Comparison of ENCODE assay signal across 19 mouse cellular contexts in the genomic region with DNA sequence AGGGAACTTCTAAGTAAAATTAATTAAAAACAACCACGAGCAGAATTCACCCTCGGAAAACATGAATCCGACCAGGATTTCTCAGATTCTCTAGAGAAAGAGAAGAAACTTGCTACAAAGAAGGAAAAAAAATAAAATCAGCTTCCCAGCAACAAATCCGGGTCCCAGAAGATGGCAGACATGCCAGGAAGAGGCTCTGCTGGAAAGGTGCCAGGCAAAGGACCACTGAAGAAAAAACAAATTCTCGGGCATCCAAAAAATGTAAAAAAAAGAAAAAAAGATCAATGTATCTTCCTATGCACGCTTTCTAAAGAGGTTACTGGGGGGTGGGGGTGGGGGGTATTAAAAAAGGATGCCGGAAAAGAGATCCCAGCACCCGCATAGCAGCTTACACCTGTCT.
"Had no signal": no experiment of that assay in that cellular context is flagged by ENCODE, and none has a peak within 500 bp of the region (broad histone marks: within the 10 kb centered on the region; RNA-seq: fewer than 3 reads in every experiment).

No protein-coding gene starts in this region.

- H3K9ac ChIP-seq: liver, embryonic 15.5 days; liver, postnatal 0 days; lung, embryonic 15.5 days; midbrain, embryonic 13.5 days; neural tube, embryonic 12.5 days; stomach, embryonic 15.5 days had no signal

- H3K4me1 ChIP-seq: liver, embryonic 15.5 days; lung, embryonic 15.5 days; stomach, embryonic 15.5 days had no signal

- H3K4me3 ChIP-seq: liver, embryonic 15.5 days; lung, embryonic 15.5 days; megakaryocyte, embryonic 14.5 days; midbrain, embryonic 13.5 days; neural tube, embryonic 12.5 days; stomach, embryonic 15.5 days had no signal

- H3K4me2 ChIP-seq: liver, embryonic 15.5 days; lung, embryonic 15.5 days; midbrain, embryonic 11.5 days; midbrain, embryonic 13.5 days; neural tube, embryonic 12.5 days; stomach, embryonic 15.5 days had no signal

- ATAC-seq: liver, postnatal 0 days; lung, postnatal 0 days; midbrain, embryonic 13.5 days; midbrain, embryonic 16.5 days had no signal

- DNase-seq: liver, postnatal 0 days; lung, adult 2 months; lung, postnatal 14 days; lung, postnatal 36 days; right cerebral cortex, postnatal 25 days; thymus, adult 2 months; thymus, postnatal 25 days; thymus, postnatal 4 days had no signal

- H3K27ac ChIP-seq: liver, embryonic 15.5 days; lung, embryonic 15.5 days; macrophage; midbrain, embryonic 13.5 days; neural tube, embryonic 12.5 days; stomach, embryonic 15.5 days; stomach, postnatal 0 days had no signal

- H3K9me3 ChIP-seq: liver, embryonic 15.5 days; lung, embryonic 15.5 days; stomach, embryonic 15.5 days had no signal

- H3K36me3 ChIP-seq: liver, embryonic 15.5 days; lung, embryonic 15.5 days; midbrain, embryonic 13.5 days; neural tube, embryonic 12.5 days; stomach, embryonic 15.5 days had no signal
